Mouse (Mus musculus): ENCODE measurements at regions not wholly inside any gene's neighbourhood (a gene's known extent, or its start where the extent isn't known, plus 50 kb on each side); places are given as distances from the start of the nearest gene placed in this dataset.

DNA sequence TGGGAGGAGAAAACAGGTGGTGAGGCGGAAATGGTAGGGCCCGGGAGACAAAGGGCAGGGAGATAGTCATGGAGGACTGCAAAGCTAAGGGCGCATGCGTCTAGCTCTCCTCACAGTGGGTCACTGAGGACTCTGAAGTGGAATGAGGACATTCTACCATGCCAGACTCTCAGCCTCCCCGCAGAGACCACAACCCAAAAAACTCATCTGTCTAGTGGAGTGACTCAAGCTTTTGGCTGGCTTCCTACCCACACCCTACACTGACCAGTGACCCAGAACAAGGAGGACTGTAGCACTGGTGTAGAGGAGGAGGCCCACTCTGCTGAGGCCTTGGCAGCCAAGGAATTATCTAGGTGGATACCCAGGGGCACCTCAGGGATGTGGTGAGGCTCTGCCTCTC lies 55.0 kb upstream of the Cdon start:
- TF ChIP-seq MAFK (IDR thresholded peaks at IDR 0.05; ENCODE audit: insufficient read depth, low read depth, low read length) = no peak
- no peak for TF ChIP-seq HCFC1 (IDR thresholded peaks at IDR 0.05; ENCODE audit: borderline replicate concordance, insufficient read depth, low read length)
- TF ChIP-seq ZC3H11A (IDR thresholded peaks at IDR 0.05; ENCODE audit: borderline replicate concordance, low read depth, low read length) = no peak

All from ES-E14 (cell line).